Mouse (Mus musculus): ENCODE measurements around the gene Rex1bd.

Rex1bd gene

GRCm38 (mm10) chr8:70506328-70507026 is at the start of gene Rex1bd:
Rex1bd (minus strand) TSS chr8:70506752.
- DNase-seq (ENCODE audit: extremely low read depth, low read depth), result peak; percentile 88

GRCm38 (mm10) chr8:70555079-70555747 is 48.7 kb upstream of the Rex1bd start:
- no peak for DNase-seq (ENCODE audit: extremely low read depth, low read depth)

- no peak for DNase-seq (ENCODE audit: extremely low read depth, low read depth)
Measured at GRCm38 (mm10) chr8:70553740-70554139, 47.2 kb upstream of the Rex1bd start.

GRCm38 (mm10) chr8:70552836-70553235 is 46.3 kb upstream of the Rex1bd start:
- no peak for DNase-seq (ENCODE audit: extremely low read depth, low read depth)

- no peak for DNase-seq (ENCODE audit: extremely low read depth, low read depth)
Measured at GRCm38 (mm10) chr8:70551558-70552161, 45.1 kb upstream of the Rex1bd start.

- no peak for DNase-seq (ENCODE audit: extremely low read depth, low read depth)
Measured at GRCm38 (mm10) chr8:70549412-70550184, 43.0 kb upstream of the Rex1bd start.

- no peak for DNase-seq (ENCODE audit: extremely low read depth, low read depth)
Measured at GRCm38 (mm10) chr8:70547762-70548161, 41.2 kb upstream of the Rex1bd start.

- DNase-seq (ENCODE audit: extremely low read depth, low read depth), result no peak
Measured at GRCm38 (mm10) chr8:70546412-70546811, 39.9 kb upstream of the Rex1bd start.

GRCm38 (mm10) chr8:70544200-70544687 is 37.7 kb upstream of the Rex1bd start:
- DNase-seq (ENCODE audit: extremely low read depth, low read depth), result no peak

GRCm38 (mm10) chr8:70541081-70541480 is 34.5 kb upstream of the Rex1bd start:
- no peak for DNase-seq (ENCODE audit: extremely low read depth, low read depth)

GRCm38 (mm10) chr8:70540507-70541071 is 34.0 kb upstream of the Rex1bd start:
- DNase-seq (ENCODE audit: extremely low read depth, low read depth), result no peak

GRCm38 (mm10) chr8:70540013-70540506 is 33.5 kb upstream of the Rex1bd start:
- no peak for DNase-seq (ENCODE audit: extremely low read depth, low read depth)

- peak; percentile 97 for DNase-seq (ENCODE audit: extremely low read depth, low read depth)
Measured at GRCm38 (mm10) chr8:70539077-70539813, 32.7 kb upstream of the Rex1bd start, which contains the start of gene Ell. Ell (plus strand) TSS chr8:70539457.

- DNase-seq (ENCODE audit: extremely low read depth, low read depth), result peak; percentile 86
Measured at GRCm38 (mm10) chr8:70538633-70539076, 32.1 kb upstream of the Rex1bd start.

GRCm38 (mm10) chr8:70538024-70538579 is 31.6 kb upstream of the Rex1bd start:
- no peak for DNase-seq (ENCODE audit: extremely low read depth, low read depth)

- DNase-seq (ENCODE audit: extremely low read depth, low read depth), result no peak
Measured at GRCm38 (mm10) chr8:70535701-70536100, 29.1 kb upstream of the Rex1bd start.

- DNase-seq (ENCODE audit: extremely low read depth, low read depth), result no peak
Measured at GRCm38 (mm10) chr8:70535221-70535620, 28.7 kb upstream of the Rex1bd start.

- no peak for DNase-seq (ENCODE audit: extremely low read depth, low read depth)
Measured at GRCm38 (mm10) chr8:70534281-70534680, 27.7 kb upstream of the Rex1bd start.

GRCm38 (mm10) chr8:70530314-70530713 is 23.8 kb upstream of the Rex1bd start:
- DNase-seq (ENCODE audit: extremely low read depth, low read depth), result no peak

GRCm38 (mm10) chr8:70529741-70530161 is 23.2 kb upstream of the Rex1bd start:
- no peak for DNase-seq (ENCODE audit: extremely low read depth, low read depth)
